Mouse (Mus musculus) subcutaneous adipose tissue, adult 2 months (tissue): ENCODE data around the gene Sumo1. TPM values are rescaled to one million over a fixed set of nuclear protein-coding genes. Genes with fewer than 3 reads are reported as not detected.

Source experiments
- polyA plus RNA-seq: library from polyadenylated mRNA; depleted of rRNA; stranded (reverse); fragments of >200 nt; gene quantifications from 2 replicates; pipeline ENCODE4 v1.2.3, GENCODE M21; 2012; ENCODE audit warnings: low replicate concordance; rRNA removed

Gene Sumo1
- 18.5 and 18.8 TPM in 2 replicates for polyA plus RNA-seq

DNA sequence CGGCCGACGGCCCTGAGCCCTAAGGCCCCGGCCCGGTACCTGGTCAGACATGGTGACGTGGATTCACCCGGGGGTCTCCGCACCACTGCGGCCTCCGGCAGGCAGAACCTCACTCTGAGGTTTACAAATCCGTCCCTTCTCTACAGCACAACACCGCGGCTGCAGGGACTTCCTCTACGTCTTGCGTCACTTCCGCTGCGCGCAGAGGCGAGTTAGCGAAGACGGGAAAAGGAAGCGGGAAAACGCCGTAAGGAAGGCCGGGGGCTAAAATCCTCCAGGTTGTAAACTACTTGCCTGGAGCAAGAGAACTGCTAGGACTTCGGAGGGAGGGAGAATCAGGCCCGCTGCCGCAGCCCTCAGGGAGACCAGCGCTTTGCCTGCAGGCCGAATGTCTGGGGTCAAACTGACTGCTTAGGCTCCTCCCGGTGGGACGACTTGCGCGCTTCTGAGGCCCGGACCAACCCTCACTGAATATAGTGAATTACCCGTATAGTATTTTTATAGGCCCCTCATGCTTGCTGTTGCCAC, at the start of gene Sumo1:
Sumo1 (minus strand) TSS at position 194 of the 528 bp plus-strand sequence.

DNA sequence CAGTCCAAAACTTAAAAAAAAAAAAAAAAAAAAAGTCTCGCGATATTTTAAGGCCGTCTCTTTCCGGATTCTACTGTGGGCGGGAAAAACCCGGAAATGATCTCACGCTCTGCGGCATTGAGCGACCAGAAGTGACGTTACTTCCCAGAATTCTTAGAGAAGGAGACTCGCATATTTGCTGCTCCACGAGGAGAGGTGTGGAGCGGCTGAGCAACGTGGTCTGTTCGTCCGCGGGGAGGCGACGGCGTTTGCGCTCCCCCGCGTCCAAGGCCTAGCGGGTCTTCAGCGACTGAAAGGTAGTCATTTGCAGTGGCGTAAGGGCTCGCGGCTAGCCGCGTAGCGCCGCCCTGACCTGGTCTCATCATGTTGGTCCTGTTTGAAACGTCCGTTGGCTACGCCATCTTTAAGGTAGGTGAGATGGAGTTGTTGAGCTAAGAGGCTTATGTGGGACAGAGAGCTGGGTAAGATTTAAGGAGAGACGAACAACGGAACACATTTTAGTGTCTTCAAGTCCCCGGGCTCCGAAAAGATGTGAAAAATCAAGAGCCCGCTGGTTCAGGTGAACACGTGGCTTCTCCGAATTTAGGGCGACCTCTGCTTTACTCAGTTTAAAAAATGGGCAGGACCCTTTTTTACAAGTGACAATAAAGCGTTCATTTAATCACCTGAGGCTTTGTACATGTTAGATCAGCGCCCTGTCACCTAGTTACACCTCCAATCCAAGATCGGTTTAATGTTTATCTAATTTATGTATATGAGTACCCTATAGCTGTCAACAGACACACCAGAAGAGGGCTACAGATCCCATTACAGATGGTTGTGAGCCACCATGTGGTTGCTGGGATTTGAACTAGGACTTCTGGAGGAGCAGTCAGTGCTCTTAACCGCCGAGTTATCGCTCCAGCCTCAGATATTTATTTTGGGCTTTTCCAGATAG, 14.5 kb upstream of the Sumo1 start, which contains the start of gene Nop58:
Nop58 (plus strand) TSS at position 153 of the 937 bp plus-strand sequence.

Other genes starting within 250 kb of the Sumo1 start
- 8.5 and 33.7 TPM in 2 replicates for gene Fzd7, start 188.4 kb downstream of the Sumo1 start, polyA plus RNA-seq
- 0.40 and 2.0 TPM in 2 replicates for gene Gm973, start 154.6 kb downstream of the Sumo1 start, polyA plus RNA-seq
- 5.8 and 28.4 TPM in 2 replicates for gene Nop58, start 14.1 kb upstream of the Sumo1 start, polyA plus RNA-seq
- 9.1 and 12.8 TPM in 2 replicates for gene Bmpr2, start 92.6 kb upstream of the Sumo1 start, polyA plus RNA-seq
- 7.2 and 11.4 TPM in 2 replicates for gene Fam117b, start 242.2 kb upstream of the Sumo1 start, polyA plus RNA-seq